Mouse (Mus musculus): Measurements from ENCODE around the gene Cux2. TPM values are rescaled to one million over a fixed set of nuclear protein-coding genes. Genes with fewer than 3 reads are reported as not detected.

The Cux2 gene
- polyA plus RNA-seq, 1 experiment, result 1.2 TPM

DNA sequence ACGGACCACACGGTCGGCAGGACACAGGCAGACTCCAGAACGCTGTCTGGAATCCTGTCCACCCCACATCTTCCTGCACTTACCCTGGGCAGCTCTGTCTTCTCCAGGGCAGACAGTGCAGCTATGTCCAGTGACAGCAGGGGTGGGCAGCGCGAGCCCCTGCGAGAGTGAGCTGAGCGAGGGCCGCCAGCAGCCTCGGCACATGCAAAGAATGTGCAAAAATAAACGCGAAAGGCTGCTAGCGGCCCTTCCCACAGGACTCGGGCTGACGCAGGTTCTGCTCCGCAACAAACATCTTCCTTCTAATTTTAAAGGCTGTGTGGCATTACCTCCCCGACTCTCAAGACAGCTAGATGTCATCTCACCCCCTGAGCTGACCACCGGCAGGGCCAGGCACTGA is 47.8 kb downstream of the Cux2 start:
- H3K4me3 ChIP-seq (replicated peaks; ENCODE audit: control insufficient read depth, low read depth, low read length), result no peak overlapping the region
- TF ChIP-seq CTCF (IDR thresholded peaks at IDR 0.05; ENCODE audit: control insufficient read depth, insufficient read depth, low read length) (no peak), POLR2A (IDR thresholded peaks at IDR 0.05; ENCODE audit: borderline replicate concordance, control insufficient read depth, low read depth, low read length) (no peak)
- no peak overlapping the region for H3K27ac ChIP-seq (ENCODE audit: control insufficient read depth, insufficient read depth, low read depth, low read length, poor library complexity)
- H3K4me1 ChIP-seq (ENCODE audit: control insufficient read depth, insufficient read depth, low read length), result no peaks in the 10 kb centered on the region; the same call in 1 of the 2 replicates
- 79% methylated on average over 18 of the region's 18 CpGs for WGBS

DNA sequence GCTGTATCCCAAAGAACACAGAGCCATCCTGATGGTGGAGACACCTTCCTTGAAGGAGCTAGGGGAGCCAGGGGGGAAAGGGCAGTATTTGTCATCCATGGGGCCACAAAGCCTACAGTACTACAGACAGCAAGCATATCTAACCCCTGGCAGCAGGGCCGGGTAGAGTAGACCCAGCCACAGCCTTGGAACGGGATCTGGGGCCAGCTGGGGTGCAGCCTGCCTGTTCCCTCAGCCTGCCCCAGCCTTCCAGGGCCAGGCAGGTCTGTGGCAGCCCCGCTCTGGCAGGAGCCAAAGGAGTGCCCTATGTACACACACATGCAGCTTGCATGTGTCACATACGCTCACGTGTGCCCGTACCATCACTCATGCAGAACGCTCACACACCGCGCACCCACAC is 48.6 kb downstream of the Cux2 start:
- TF ChIP-seq POLR2A (IDR thresholded peaks at IDR 0.05; ENCODE audit: borderline replicate concordance, control insufficient read depth, low read depth, low read length), result no peak
- TF ChIP-seq CTCF (IDR thresholded peaks at IDR 0.05; ENCODE audit: control insufficient read depth, insufficient read depth, low read length), result no peak
- WGBS, result 83% methylated on average over 9 of the region's 9 CpGs
- H3K4me1 ChIP-seq (ENCODE audit: control insufficient read depth, insufficient read depth, low read length), result peaks cover 2% of the 10 kb centered on the region; the same call in 1 of the 2 replicates
- H3K4me3 ChIP-seq (replicated peaks; ENCODE audit: control insufficient read depth, low read depth, low read length), result no peak overlapping the region
- H3K27ac ChIP-seq (ENCODE audit: control insufficient read depth, insufficient read depth, low read depth, low read length, poor library complexity), result no peak overlapping the region

DNA sequence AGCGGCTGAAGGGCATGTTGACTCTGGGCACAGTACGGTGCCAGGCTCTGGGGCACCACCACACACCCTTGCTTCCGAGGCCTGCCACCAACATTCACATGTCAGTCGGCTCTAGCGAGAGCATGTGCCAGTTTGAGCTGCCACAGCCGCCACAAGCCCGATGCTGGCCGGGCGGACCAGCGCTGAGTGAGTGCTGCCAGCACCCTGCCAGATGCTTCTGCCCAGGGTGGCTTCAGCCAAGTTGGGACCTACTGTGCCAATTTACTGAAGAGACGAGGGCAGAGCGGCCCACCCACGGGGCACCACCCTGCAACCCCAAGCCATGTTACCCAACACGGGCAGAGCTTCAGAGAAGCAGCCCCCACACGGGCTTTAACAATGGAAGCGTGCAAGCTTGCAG is 49.5 kb downstream of the Cux2 start:
- no peak for TF ChIP-seq POLR2A (IDR thresholded peaks at IDR 0.05; ENCODE audit: borderline replicate concordance, control insufficient read depth, low read depth, low read length)
- TF ChIP-seq CTCF (IDR thresholded peaks at IDR 0.05; ENCODE audit: control insufficient read depth, insufficient read depth, low read length), result no peak
- 82% methylated on average over 16 of the region's 16 CpGs for WGBS
- H3K27ac ChIP-seq (ENCODE audit: control insufficient read depth, insufficient read depth, low read depth, low read length, poor library complexity), result no peak overlapping the region
- no peak overlapping the region for H3K4me3 ChIP-seq (replicated peaks; ENCODE audit: control insufficient read depth, low read depth, low read length)
- peaks cover 2% of the 10 kb centered on the region; the same call in 1 of the 2 replicates for H3K4me1 ChIP-seq (ENCODE audit: control insufficient read depth, insufficient read depth, low read length)

DNA sequence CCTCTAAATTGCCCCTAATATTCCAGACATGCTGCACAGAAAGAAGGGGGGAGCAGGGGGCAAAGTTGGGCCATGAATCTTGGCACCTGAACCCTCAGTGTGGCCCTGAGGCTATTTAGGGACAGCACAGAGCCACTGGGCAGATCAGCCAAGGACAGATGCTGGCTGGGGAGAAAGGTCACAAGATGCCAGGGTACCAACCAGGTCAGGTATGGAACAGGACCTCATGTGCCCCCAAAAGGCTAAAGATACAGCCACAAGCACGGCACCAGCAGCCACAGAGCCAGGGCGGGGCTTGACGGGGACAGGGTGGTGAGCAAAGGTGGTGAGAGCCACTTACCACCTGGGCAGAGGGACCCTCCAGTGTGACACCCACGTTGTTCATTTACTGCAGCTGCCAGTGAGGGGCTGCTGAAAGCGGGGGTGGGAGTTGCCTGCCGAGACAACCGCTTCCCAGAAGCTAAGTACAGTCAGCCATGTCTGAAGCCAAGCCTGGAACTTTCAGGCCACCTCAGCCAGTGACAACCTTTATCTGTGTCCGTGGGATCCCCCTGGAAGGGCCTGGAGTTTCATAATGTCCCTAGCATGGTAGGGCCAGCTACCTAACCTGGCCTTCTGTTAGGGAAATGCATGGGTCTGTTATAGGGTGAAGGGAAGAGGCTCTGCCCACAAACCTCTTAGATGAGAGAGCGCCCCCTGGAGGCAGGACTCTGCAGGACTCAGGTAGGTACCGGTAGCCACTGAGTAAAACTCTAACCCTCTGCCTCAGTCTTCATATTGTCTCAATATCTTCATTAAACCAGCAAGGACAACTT is 50.7 kb downstream of the Cux2 start:
- H3K4me3 ChIP-seq (replicated peaks; ENCODE audit: control insufficient read depth, low read depth, low read length), result no peak overlapping the region
- 48% methylated on average over 10 of the region's 10 CpGs for WGBS
- peak; percentile 72 for TF ChIP-seq CTCF (IDR thresholded peaks at IDR 0.05; ENCODE audit: control insufficient read depth, insufficient read depth, low read length)
- no peak for TF ChIP-seq POLR2A (IDR thresholded peaks at IDR 0.05; ENCODE audit: borderline replicate concordance, control insufficient read depth, low read depth, low read length)
- peaks cover 2% of the 10 kb centered on the region; the same call in 1 of the 2 replicates for H3K4me1 ChIP-seq (ENCODE audit: control insufficient read depth, insufficient read depth, low read length)
- H3K27ac ChIP-seq (ENCODE audit: control insufficient read depth, insufficient read depth, low read depth, low read length, poor library complexity), result no peak overlapping the region

- 71% methylated on average over 7 of the region's 7 CpGs for WGBS
- Histone ChIP-seq H3K4me3 (replicated peaks; ENCODE audit: control insufficient read depth, low read depth, low read length) (no peak overlapping the region), H3K4me1 (ENCODE audit: control insufficient read depth, insufficient read depth, low read length) (peaks cover 2% of the 10 kb centered on the region; the same call in 1 of the 2 replicates), H3K27ac (ENCODE audit: control insufficient read depth, insufficient read depth, low read depth, low read length, poor library complexity) (no peak overlapping the region)
- TF ChIP-seq CTCF (IDR thresholded peaks at IDR 0.05; ENCODE audit: control insufficient read depth, insufficient read depth, low read length) (no peak), POLR2A (IDR thresholded peaks at IDR 0.05; ENCODE audit: borderline replicate concordance, control insufficient read depth, low read depth, low read length) (no peak)
Observed at GRCm38 (mm10) chr5:121998281-121998680, 51.6 kb downstream of the Cux2 start.

DNA sequence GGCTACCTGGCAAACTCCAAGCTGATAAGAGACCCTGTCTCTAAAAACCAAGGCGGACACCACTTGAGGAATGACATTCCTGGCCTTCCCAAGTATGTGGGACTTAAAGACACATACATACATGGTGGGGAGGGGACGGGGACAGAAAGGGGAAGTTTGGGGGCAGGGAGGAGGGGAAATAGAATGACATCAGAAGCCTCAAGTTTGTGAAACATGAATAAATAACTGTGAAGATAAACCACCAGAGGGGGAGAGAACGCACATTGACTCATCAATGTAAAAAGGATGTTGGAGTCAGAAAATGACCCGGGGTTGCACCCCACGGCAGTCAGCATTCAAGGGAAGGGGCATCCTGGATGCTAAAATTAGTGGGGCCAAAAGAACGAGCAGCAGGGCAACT is 53.2 kb downstream of the Cux2 start:
- H3K27ac ChIP-seq (ENCODE audit: control insufficient read depth, insufficient read depth, low read depth, low read length, poor library complexity), result no peak overlapping the region
- H3K4me1 ChIP-seq (ENCODE audit: control insufficient read depth, insufficient read depth, low read length), result peaks cover 2% of the 10 kb centered on the region; the same call in 1 of the 2 replicates
- no peak overlapping the region for H3K4me3 ChIP-seq (replicated peaks; ENCODE audit: control insufficient read depth, low read depth, low read length)
- no peak for TF ChIP-seq POLR2A (IDR thresholded peaks at IDR 0.05; ENCODE audit: borderline replicate concordance, control insufficient read depth, low read depth, low read length)
- no peak for TF ChIP-seq CTCF (IDR thresholded peaks at IDR 0.05; ENCODE audit: control insufficient read depth, insufficient read depth, low read length)
- WGBS, result 13% methylated on average over 6 of the region's 6 CpGs

DNA sequence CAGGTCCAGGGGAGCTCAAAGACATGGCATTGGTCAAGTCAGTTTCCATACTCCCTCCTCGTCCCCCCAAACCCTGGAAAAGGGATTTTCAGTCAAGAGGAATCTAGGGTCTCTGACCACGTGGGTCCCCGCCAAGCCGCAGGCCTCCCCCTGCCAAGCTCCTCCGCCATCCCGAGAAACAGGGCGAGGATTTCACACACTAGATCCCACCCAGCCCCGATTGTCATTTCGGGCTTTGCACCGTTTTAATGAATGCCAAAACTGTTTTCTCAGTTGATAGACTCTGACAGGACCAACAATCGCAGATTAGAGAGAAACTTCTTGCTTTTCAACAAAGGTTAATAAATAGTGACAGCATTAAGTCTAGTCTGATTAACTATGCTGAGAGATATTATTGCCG is 55.1 kb downstream of the Cux2 start:
- no peak overlapping the region for H3K4me3 ChIP-seq (replicated peaks; ENCODE audit: control insufficient read depth, low read depth, low read length)
- 80% methylated on average over 12 of the region's 12 CpGs for WGBS
- peaks cover 2% of the 10 kb centered on the region; the same call in 1 of the 2 replicates for H3K4me1 ChIP-seq (ENCODE audit: control insufficient read depth, insufficient read depth, low read length)
- no peak overlapping the region for H3K27ac ChIP-seq (ENCODE audit: control insufficient read depth, insufficient read depth, low read depth, low read length, poor library complexity)
- TF ChIP-seq POLR2A (IDR thresholded peaks at IDR 0.05; ENCODE audit: borderline replicate concordance, control insufficient read depth, low read depth, low read length), result no peak
- no peak for TF ChIP-seq CTCF (IDR thresholded peaks at IDR 0.05; ENCODE audit: control insufficient read depth, insufficient read depth, low read length)

DNA sequence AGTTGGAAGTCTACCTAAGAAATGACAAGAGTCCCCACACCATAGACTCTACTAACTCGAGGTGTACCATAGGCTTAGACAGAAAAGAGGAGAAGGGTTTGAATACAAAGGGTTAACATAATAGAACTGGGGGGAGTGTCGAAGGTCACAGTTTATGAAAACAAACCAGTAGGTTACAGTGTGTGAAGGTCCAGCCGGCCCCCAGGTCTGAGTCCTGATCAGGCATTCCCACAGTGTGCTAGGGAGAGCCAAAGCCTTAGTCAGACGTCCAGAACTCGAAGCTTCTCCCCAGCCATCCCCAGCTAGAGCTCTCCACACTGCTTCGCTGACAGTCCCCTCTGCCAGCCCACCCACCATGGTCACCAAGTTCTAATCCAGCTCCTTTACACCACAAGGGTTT is 58.0 kb downstream of the Cux2 start:
- no peaks in the 10 kb centered on the region for H3K4me1 ChIP-seq (ENCODE audit: control insufficient read depth, insufficient read depth, low read length)
- no peak for TF ChIP-seq POLR2A (IDR thresholded peaks at IDR 0.05; ENCODE audit: borderline replicate concordance, control insufficient read depth, low read depth, low read length)
- no peak for TF ChIP-seq CTCF (IDR thresholded peaks at IDR 0.05; ENCODE audit: control insufficient read depth, insufficient read depth, low read length)
- H3K4me3 ChIP-seq (replicated peaks; ENCODE audit: control insufficient read depth, low read depth, low read length), result no peak overlapping the region
- no peak overlapping the region for H3K27ac ChIP-seq (ENCODE audit: control insufficient read depth, insufficient read depth, low read depth, low read length, poor library complexity)
- WGBS, result 58% methylated on average over 6 of the region's 6 CpGs
